Mouse (Mus musculus) bone marrow, adult 2 months (tissue): ENCODE data around the gene Bptf. TPM values are rescaled to one million over a fixed set of nuclear protein-coding genes. Genes with fewer than 3 reads are reported as not detected.
"Not testable (repeated sequence)": the region's sequence is repeated elsewhere in the genome, so short reads cannot be mapped to it uniquely, and the experiment has no call there.

Experiments
- H3K27ac ChIP-seq: fragments of 200-500 bp; 2 replicates; pipeline ENCODE4 v1.5.1; 2012; ENCODE audit warnings: low read depth, mild to moderate bottlenecking, control low read depth, inconsistent platforms, low read length; ENCODE audit not compliant: control insufficient read depth, poor library complexity, insufficient read depth
- H3K4me1 ChIP-seq: fragments of 200-500 bp; 2 replicates; pipeline ENCODE4 v1.6.1; 2011; ENCODE audit warnings: low read length; ENCODE audit not compliant: control insufficient read depth, insufficient read depth
- H3K4me3 ChIP-seq: fragments of 200-500 bp; replicated peaks from 2 replicates; pipeline ENCODE3; 2011; ENCODE audit warnings: mild to moderate bottlenecking, low read depth, low read length, control low read depth; ENCODE audit not compliant: control insufficient read depth
- CTCF ChIP-seq: fragments of 200-500 bp; IDR thresholded peaks from 2 replicates; pipeline ENCODE4 v1.5.1; 2011; ENCODE audit warnings: low read length, control low read depth; ENCODE audit not compliant: control insufficient read depth, insufficient read depth
- POLR2A ChIP-seq: fragments of 200-500 bp; IDR thresholded peaks from 2 replicates; pipeline ENCODE4 v1.6.1; 2011; ENCODE audit warnings: low read depth, mild to moderate bottlenecking, control low read depth, low read length, borderline replicate concordance; ENCODE audit not compliant: control insufficient read depth
- WGBS: fragments of 180-500 bp; shearing (Covaris S2); methylation state at CpG from one replicate; pipeline ENCODE4 v1.1.7; 2018; 5-methylcytosine and 5-hydroxymethylcytosine counted together
- polyA plus RNA-seq: library from polyadenylated mRNA; stranded (reverse); fragments of >200 nt; gene quantifications from 2 replicates; pipeline ENCODE4 v1.2.4, GENCODE M21; 2011; ENCODE audit warnings: low replicate concordance; ENCODE audit not compliant: missing spikeins, insufficient read depth, insufficient read length

The Bptf gene
- polyA plus RNA-seq, 1 experiment: 43.4 TPM

DNA sequence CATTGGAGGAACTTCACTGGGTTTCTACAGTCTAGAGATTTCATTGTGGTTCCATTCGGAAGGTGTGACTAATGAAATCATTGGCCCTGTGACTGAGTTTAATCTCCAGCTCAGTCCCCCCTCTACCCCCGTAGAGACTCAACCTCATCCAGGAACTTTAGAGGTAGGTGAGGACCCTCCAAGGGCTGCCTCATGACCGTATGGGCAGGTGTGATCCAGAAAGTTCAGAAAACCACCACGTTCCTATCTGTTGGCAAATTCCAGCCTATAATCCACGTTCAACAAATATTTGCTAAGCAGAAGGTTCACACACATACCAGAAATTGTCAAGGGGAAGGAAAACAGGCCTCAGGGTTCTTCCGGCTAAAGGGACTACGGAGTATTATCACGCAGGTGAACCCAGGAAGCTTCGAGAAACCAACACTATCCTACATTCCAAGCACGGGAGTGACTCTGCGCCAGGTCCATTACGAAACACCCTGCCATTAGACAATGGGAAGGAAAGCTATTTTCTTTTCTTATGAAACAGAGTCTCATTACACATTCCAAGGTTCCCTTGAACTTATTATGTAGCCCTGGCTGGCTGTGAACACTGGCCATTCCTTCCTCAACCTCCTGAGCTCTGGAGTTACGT lies 109.8 kb downstream of the Bptf start:
- TF ChIP-seq POLR2A: no peak
- no peak for TF ChIP-seq CTCF
- Histone ChIP-seq H3K27ac (no peak overlapping the region), H3K4me1 (no peaks in the 10 kb centered on the region; the same call in 1 of the 2 replicates), H3K4me3 (no peak overlapping the region)
- WGBS: 76% methylated on average over 13 of the region's 13 CpGs

DNA sequence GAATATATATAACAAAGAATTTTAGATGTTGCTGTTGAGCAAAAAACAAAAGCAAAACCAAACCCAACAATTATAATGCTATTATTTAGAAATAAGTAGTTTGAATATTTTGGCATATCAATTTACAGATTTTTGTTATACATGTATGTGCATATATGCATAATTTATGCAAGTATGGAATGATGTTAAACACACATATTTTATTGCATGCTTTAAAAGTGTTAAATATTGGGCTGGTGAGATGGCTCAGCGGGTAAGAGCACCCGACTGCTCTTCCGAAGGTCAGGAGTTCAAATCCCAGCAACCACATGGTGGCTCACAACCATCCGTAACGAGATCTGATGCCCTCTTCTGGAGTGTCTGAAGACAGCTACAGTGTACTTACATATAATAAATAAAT lies 112.2 kb downstream of the Bptf start:
- not testable (repeated sequence) for H3K4me1 ChIP-seq, H3K4me3 ChIP-seq, H3K27ac ChIP-seq
- WGBS: 86% methylated on average over 5 of the region's 5 CpGs

DNA sequence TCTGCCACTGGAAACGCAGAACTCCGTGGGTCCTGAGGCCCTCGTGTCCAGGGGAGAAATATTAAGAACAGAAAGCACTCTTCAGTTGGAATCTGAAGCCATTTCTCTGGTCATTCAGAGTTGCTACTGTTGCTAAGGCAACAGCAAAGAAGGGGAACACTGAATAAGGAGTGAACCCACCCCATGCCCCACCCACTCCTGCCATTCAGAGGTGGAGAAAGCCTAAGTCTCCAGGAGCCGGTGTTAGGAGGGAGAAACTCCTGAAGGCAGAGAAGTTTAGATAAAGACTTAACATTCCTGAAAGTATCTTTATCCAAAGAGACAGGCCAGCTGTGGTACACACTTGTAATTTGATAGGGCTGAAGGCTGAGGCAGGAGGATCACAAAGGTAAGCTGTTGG lies 112.6 kb downstream of the Bptf start:
- Histone ChIP-seq H3K4me1 (no peaks in the 10 kb centered on the region), H3K27ac (no peak overlapping the region), H3K4me3 (no peak overlapping the region)
- WGBS: 83% methylated on average over 4 of the region's 4 CpGs
- TF ChIP-seq CTCF (no peak), POLR2A (no peak)

DNA sequence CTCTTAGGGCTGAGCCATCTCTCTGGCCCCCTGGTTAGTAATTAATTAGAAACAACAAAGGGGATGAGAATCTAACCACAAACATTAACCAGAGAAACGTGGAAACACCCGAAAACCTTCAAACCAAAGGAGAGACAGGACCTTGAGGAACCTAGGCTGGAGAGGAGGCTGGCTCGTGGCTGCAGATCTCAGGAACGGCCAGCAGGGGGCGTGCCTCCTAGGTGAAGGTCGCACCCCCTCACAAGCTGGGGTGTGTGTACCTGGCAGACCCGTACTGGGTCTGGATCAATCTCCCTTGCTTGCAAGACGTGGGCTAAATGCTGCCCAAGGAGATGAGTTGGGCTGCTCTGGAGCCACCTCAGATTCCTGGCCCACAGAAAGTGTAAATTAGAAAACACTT lies 113.3 kb downstream of the Bptf start:
- peak; percentile 58 for TF ChIP-seq CTCF
- no peak for TF ChIP-seq POLR2A
- Histone ChIP-seq H3K4me1 (no peaks in the 10 kb centered on the region), H3K4me3 (no peak overlapping the region), H3K27ac (no peak overlapping the region)
- 48% methylated on average over 8 of the region's 8 CpGs for WGBS

DNA sequence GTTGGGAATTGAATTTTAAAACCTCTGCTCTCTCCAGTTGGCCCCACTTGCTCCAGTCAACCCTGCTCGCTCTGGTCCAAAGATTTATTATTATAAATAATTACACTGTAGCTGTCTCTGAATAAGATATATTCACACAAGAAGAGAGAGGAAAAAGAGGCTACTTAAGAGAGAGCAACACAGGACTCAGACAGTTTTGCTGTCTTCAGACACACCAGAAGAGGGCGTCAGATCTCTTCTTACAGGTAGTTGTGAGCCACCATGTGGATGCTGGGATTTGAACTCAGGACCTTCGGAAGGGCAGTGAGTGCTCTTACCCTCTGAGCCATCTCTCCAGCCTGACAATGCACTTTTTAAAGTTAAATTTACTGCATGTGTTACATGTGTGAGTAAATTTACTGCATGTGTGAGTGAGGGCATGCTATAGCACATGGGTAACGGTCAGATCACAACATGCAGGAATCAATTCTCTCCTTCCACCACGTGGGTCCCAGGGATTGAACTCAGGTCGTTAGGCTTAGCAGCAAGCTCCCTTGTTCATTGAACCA lies 114.5 kb downstream of the Bptf start:
- Histone ChIP-seq H3K27ac (no peak overlapping the region), H3K4me3 (no peak overlapping the region), H3K4me1 (no peaks in the 10 kb centered on the region)
- 66% methylated on average over 6 of the region's 6 CpGs for WGBS
- TF ChIP-seq POLR2A (no peak), CTCF (no peak)

DNA sequence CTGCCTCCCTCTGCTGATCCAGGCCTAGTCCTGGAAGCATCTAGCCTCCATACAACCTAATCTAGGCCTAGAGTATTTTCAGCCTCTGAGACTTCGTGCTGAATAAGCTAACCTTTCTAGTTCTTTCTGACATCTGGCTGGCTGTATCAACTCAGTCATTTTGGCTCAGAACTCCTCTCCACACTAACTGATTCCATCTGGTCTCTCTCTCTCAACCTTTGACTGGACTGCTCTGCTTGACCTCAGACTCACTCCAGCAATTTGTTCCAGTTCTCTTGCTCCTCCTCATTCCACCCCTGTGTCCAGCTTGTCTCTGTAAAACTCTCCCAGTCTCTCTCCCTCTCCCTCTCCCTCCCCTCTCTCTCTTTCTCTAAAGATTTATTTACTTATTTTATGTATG lies 115.0 kb downstream of the Bptf start:
- TF ChIP-seq POLR2A (no peak), CTCF (no peak)
- Histone ChIP-seq H3K27ac (no peak overlapping the region), H3K4me1 (no peaks in the 10 kb centered on the region), H3K4me3 (no peak overlapping the region)
- WGBS: 80% methylated on average over 1 of the region's 1 CpGs

DNA sequence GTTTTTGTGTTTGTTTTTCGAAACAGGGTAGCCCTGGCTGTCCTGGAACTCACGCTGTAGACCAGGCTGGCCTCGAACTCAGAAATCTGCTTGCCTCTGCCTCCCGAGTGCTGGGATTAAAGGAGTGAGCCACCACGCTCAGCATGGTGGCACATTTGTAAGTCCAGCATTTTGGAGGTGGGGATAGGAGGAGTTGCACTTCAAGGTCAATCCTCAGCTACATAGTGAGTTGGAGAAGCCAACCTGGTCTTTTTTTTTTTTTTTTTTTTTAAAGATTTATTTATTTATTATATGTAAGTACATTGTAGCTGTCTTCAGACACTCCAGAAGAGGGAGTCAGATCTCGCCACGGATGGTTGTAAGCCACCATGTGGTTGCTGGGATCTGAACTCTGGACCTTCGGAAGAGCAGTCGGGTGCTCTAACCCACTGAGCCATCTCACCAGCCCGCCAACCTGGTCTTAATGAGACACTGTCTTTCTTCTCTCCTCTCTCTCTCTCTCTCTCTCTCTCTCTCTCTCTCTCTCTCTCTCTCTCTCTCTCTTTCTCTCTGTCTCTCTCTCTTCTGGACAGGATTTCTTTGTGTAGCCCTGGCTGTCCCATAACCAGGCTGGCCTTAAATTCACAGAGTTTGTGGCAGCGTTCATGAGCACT lies 116.3 kb downstream of the Bptf start:
- not testable (repeated sequence) for H3K27ac ChIP-seq, H3K4me3 ChIP-seq, H3K4me1 ChIP-seq
- 74% methylated on average over 11 of the region's 11 CpGs for WGBS

DNA sequence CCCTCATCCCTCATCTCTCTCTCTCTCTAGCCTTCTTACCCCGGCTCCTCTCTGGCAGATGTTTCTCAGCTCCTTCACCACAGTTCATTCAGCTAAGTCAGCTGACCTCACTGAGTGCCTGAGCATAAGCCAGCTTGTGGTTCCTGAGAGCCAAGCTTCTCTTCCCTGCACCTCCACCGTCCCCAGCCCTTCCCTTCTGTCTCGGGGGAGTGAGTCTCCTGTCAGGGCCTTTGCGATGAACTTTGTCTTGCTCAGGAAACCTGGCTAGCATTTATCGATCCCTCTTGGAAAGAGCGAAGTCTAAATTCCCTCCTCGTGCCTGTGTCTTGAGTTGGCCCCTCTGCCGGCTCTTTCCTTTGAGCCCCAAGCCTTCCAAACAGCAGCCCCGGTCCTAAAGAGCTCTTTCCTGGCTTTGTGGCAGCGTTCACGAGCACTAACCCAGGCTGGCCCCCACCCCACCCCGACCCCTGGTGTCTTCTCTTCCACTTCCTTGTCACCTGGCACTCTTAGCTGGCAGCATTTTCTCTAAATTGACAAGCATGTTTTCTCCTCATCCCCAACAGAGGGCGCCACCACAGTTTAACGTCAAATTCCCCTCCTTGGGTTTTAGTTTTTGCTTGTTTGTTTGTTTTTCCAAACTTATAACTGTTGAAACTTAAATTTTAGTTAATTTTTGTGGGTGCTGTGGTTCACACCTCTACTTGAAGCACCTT lies 117.2 kb downstream of the Bptf start:
- TF ChIP-seq POLR2A: no peak
- TF ChIP-seq CTCF: no peak
- 28% methylated on average over 14 of the region's 14 CpGs for WGBS
- peaks cover 2% of the 10 kb centered on the region; the same call in 1 of the 2 replicates for H3K4me1 ChIP-seq
- no peak overlapping the region for H3K27ac ChIP-seq
- peak overlapping the region; percentile 11 for H3K4me3 ChIP-seq
